Mouse (Mus musculus): ENCODE measurements around the gene Nrxn1.

GRCm38 (mm10) chr17:90544639-90545259 is 548.1 kb downstream of the Nrxn1 start:
- TF ChIP-seq ZKSCAN1 (IDR thresholded peaks at IDR 0.05; ENCODE audit: low read depth, low read length) (no peak), USF1 (IDR thresholded peaks at IDR 0.05; ENCODE audit: low read depth, low read length) (no peak), TCF12 (IDR thresholded peaks at IDR 0.05; ENCODE audit: low read depth, low read length) (no peak), POLR2A (IDR thresholded peaks at IDR 0.05; ENCODE audit: control insufficient read depth in 1 of 2, insufficient read depth in 1 of 2, low read depth in 1 of 2, low read length in 2 of 2, poor library complexity in 1 of 2) (no peak), MYB (IDR thresholded peaks at IDR 0.05; ENCODE audit: low read depth, low read length) (no peak), MAZ (IDR thresholded peaks at IDR 0.05; ENCODE audit: low read depth, low read length) (no peak), CTCF (IDR thresholded peaks at IDR 0.05 in 2 of 3, conservative IDR thresholded peaks at IDR 0.05 in 1 of 3; ENCODE audit: control insufficient read depth in 1 of 3, insufficient read depth in 1 of 3, low read depth in 2 of 3, low read length in 3 of 3, poor library complexity in 1 of 3, severe bottlenecking in 1 of 3) (no peak), ZC3H11A (IDR thresholded peaks at IDR 0.05; ENCODE audit: low read depth, low read length) (no peak), NRF1 (IDR thresholded peaks at IDR 0.05; ENCODE audit: insufficient read depth, low read depth, low read length, poor library complexity, severe bottlenecking) (no peak), SIN3A (IDR thresholded peaks at IDR 0.05; ENCODE audit: low read length) (no peak), ZMIZ1 (IDR thresholded peaks at IDR 0.05; ENCODE audit: low read depth, low read length) (no peak), E2F4 (IDR thresholded peaks at IDR 0.05; ENCODE audit: borderline replicate concordance, low read depth, low read length) (no peak), USF2 (IDR thresholded peaks at IDR 0.05; ENCODE audit: borderline replicate concordance in 1 of 2, insufficient read depth in 1 of 2, low read depth in 1 of 2, low read length in 2 of 2) (no peak)

Data from MEL (cell line).